Mouse (Mus musculus): ENCODE measurements at regions not wholly inside any gene's neighbourhood (a gene's known extent, or its start where the extent isn't known, plus 50 kb on each side); places are given as distances from the start of the nearest gene placed in this dataset.
A peak's percentile ranks its signal among the peaks of the same experiment; 100 is the strongest.

DNA sequence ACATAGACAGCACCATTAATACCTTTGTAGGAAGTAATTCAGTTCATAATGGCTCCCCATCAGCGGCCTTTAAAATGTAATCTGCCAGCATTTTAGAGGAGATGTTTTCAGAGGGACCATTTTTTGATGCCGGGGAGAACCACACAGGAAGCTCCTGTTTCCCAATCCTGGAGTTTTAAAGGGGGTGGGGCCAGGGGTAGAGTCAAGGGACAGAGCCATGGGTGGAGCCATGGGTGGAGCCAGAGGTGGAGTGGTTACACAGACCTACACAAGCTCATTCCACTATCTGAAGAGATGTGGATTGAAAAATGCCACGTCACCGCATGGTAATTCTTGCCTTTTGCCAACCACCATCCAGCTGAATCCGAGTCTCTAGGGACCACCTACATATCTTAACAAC is 67.1 kb upstream of the Plcl2 start:
- DNase-seq: no peak

DNA sequence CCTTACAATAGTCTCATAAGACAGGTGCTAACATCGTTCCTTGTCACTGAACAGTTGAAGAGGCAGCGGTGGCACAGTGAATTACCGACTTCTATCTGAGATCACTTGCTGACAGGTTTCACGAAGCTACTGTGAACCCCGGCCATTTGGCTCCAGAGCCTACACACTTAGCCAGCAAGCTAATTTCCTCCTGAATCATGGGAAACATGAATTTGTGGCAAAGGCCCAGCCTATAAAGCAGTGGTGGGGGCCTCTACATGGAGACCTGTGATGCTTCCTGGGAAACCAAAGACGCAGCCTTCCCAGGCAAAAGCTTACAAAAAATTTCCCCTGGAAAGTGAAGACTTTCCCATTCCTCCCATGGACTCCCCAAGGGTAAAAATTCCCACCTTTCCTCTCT is 66.3 kb upstream of the Plcl2 start:
- DNase-seq: peak; percentile 19

GRCm38 (mm10) chr17:50443376-50444022 is 65.7 kb upstream of the Plcl2 start:
- DNase-seq: no peak

DNA sequence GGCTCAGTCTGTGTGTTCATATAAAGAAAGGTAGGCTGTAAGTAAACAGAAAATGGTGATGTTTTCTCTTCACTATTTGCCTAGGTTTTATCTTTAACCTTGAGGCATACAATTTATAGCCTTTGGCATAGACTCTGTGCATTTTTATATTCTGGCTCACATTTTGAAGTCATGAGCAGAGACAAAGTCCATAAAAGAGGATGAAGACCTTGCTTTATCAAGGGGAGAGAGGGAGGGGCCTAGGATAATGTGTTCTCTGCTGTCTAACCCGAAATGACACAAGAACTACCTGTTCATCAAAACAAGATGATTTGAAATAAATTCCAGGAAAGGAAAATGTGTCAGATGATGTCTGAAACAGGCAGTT is 65.2 kb upstream of the Plcl2 start:
- no peak for DNase-seq

DNA sequence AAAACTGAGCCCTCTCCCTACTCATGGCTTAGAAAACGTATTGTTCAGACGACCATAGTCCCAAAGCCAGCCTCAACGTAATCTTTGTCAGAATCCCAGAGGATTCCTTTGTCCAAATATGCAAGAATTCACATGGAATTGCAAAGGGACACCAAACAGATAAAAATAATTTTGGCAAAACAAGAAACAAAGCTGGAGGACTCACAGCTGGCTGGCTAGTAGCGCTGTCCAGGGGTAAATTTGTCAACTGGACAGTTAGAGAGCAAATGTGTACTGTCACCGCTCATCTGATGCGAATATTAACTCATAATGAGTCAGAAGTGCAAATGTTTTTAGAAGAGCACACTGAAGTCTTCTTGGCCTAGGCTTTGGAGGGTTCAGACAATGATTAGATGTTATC is 60.5 kb upstream of the Plcl2 start:
- DNase-seq: no peak

GRCm38 (mm10) chr17:50451606-50452005 is 57.6 kb upstream of the Plcl2 start:
- DNase-seq: no peak

DNA sequence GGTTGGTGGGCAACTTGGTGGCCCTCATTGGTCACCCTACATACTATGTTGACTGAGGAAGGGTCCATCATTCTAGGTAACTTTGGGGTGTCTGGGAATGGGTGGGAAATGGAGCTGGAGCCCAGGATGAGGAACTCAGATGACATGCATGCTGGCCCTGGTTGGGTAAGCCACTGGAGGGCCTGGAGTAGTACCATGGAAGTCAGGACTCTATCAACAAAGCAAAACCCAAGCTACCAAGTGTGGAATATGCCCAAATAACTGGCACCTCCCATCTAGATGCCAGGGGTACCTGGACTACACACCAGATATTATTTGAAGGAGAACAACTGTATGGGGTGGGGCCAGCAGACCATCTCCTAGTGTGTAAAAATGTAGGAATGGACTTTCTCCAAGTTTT is 55.7 kb upstream of the Plcl2 start:
- DNase-seq: no peak

DNA sequence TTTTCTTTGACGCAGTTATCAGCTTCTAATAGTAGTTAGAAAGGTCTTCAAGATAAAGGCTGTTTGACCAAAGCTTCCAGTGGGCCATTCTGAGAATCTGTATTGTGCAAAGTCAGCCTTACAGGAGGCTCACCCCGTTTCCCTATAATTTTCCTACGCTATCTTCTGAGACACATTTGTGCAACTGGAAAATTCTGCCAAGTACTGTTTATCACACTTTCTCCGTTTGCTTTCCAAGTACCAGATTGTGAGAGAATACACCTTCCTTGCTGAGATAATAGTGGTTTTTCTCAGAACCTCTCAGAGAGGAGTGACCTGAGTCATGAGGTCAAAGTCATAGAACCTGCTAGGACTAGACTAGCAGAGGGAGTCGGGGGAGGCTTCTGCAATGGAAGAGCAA is 55.2 kb upstream of the Plcl2 start:
- no peak for DNase-seq

DNA sequence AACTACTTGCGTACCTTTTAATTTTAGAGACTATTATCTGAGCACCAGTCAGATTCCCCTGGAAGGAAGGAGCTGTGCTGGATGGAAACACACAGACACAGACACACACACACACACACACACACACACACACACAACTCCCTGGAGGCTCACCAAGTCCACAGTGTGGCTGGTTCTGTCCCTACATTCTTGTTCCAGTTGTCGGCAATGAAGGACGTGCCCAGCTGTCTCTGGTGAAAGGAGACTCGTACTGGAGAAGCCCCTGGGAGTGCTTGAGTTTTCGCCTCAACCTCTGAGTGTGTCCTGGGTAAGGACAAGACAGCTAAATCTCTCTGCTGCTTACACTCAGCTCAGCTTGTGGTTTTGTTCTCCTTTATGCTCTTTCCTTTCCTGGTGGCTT is 54.3 kb upstream of the Plcl2 start:
- DNase-seq: no peak

GRCm38 (mm10) chr17:50455719-50456118 is 53.5 kb upstream of the Plcl2 start:
- no peak for DNase-seq

DNA sequence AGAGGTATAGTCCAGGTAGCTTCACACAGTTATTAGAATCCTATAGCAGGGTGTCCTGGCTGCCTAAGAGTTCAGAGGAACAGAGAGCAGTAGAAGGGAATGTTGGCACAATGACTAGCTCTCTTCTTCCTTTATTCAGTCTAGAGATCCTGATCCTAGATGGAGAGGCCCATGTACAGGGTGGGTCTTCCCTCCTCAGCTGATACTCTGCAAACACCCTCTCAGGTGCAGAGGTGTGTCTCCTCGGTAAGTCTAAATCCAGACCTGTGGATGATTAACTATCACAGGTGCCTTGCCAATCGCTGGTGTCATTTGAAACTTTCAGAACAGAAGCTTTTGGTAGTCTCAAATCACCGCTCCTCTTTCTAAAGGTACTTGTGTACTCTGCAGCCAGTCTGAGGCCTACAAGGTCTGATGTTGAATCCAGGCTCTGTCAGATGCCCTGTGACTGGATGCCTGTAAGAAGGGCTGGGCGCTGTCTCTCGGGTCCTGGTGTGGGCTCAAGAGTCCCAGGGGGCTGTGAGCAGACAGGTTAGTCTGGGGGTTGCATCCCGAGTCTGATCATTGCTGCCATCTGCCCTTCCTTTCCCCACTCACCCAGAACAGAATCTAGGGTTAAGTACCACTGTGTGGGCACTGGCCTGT is 52.0 kb upstream of the Plcl2 start:
- DNase-seq: no peak

DNA sequence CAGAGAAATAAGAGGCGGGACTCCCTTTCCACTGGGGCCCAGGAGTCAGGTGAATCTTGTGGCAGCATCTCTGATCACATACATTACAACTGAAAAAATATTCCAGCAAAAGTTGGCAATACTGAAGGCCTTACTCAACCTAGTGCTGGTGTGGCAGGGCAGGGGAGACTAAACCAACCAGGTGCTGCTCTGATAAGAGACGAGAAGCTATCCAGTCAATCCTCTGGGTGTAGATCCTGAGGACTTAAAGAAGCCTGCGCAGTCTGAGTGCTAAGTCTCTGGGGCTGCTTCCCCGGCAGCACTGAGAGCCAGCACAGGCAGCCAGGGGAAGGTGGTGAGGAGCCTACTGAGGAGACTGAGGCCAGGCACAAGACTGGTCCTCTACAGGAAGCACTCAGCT is 51.0 kb upstream of the Plcl2 start:
- DNase-seq: no peak
